Mouse (Mus musculus) heart, embryonic 11.5 days (tissue): Measurements from ENCODE around the gene Dytn. TPM values are rescaled to one million over a fixed set of nuclear protein-coding genes. Genes with fewer than 3 reads are reported as not detected.

ENCODE experiments used
- ATAC-seq: fragments of 200-750 bp; cut with Nextera tagmentation; replicated peaks from 2 replicates; pipeline ENCODE4 v1.8.0; 2017; ENCODE audit warnings: moderate library complexity; ENCODE audit not compliant: insufficient number of reproducible peaks, low FRiP score, low TSS enrichment
- H3K27ac ChIP-seq: fragments of 300-500 bp; sonication (generic); 2 replicates; pipeline ENCODE4 v1.5.1; 2014; ENCODE audit warnings: mild to moderate bottlenecking, low read depth, low read length
- H3K27me3 ChIP-seq: fragments of 300-500 bp; sonication (generic); 2 replicates; pipeline ENCODE4 v1.6.1; 2014; ENCODE audit warnings: mild to moderate bottlenecking, low read length, mixed read lengths; ENCODE audit not compliant: control insufficient read depth, insufficient read depth
- H3K36me3 ChIP-seq: fragments of 300-500 bp; sonication (generic); 2 replicates; pipeline ENCODE4 v1.6.1; 2014; ENCODE audit warnings: mild to moderate bottlenecking, low read length, moderate library complexity, mixed read lengths; ENCODE audit not compliant: control insufficient read depth, insufficient read depth
- H3K4me1 ChIP-seq: fragments of 300-500 bp; sonication (generic); 2 replicates; pipeline ENCODE4 v1.6.1; 2014; ENCODE audit warnings: low read length; ENCODE audit not compliant: control insufficient read depth, insufficient read depth
- H3K4me2 ChIP-seq: fragments of 300-500 bp; sonication (generic); 2 replicates; pipeline ENCODE4 v1.6.1; 2014; ENCODE audit warnings: mild to moderate bottlenecking, moderate library complexity
- H3K4me3 ChIP-seq: fragments of 300-500 bp; sonication (generic); 2 replicates; pipeline ENCODE4 v1.5.1; 2014; ENCODE audit warnings: low read depth, low read length
- H3K9ac ChIP-seq: fragments of 300-500 bp; sonication (generic); 2 replicates; pipeline ENCODE4 v1.6.1; 2014; ENCODE audit warnings: mild to moderate bottlenecking, low read depth, low read length, moderate library complexity
- H3K9me3 ChIP-seq: fragments of 300-500 bp; sonication (generic); replicated peaks from 2 replicates; pipeline ENCODE4 v1.6.1; 2016; ENCODE audit warnings: low read length; ENCODE audit not compliant: control insufficient read depth
- WGBS: fragments of 180-500 bp; shearing (Covaris S2); extraction: QIAGEN DNeasy Blood & Tissue Kit; methylation state at CpG from one replicate; pipeline ENCODE4 v1.1.7; 2014; ENCODE audit not compliant: insufficient replicate concordance; 5-methylcytosine and 5-hydroxymethylcytosine counted together
- polyA plus RNA-seq: library from polyadenylated mRNA; unstranded; fragments of >200 nt; fragmentation: Nextera tagmentation; extraction: Ambion mirVana; gene quantifications from 2 replicates; pipeline ENCODE4 v1.2.1, GENCODE M21; 2014

Gene Dytn
- polyA plus RNA-seq, 1 experiment from 2014 or later = not detected

DNA sequence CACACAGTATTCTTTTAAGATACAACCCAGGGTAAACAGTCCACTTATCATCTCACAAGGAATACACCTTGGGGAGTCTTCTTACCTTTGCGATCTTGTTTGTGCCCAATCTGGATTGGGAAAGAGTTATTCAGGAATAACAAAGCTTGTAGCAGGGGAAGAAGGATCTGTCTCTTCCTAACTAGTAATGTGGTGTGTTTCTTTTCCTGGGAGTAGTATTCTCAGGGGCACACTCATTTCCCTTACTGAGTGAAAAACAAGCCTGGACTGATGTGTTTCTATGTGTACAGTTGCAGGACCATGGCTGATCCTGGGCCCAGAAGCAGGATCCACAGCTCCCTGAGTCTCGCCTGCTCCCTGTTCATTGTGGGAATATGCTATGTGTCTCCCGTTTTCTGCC lies 71.1 kb downstream of the Dytn start, which contains the start of gene Gm39653:
Gene Gm39653, plus strand, starts transcription at position 301 of the 400 bp plus-strand sequence.
- whole genome bisulfite sequencing = 76% methylated on average over 3 of the region's 3 CpGs
- no peak for ATAC-seq
- Histone ChIP-seq H3K27me3 (peaks cover 4% of the 10 kb centered on the region; the same call in 1 of the 2 replicates), H3K9me3 (no peaks in the 10 kb centered on the region), H3K4me3 (no peak within 1 kb of the TSS), H3K36me3 (no peaks in the 10 kb centered on the region), H3K4me2 (no peak within 1 kb of the TSS), H3K27ac (no peak within 1 kb of the TSS), H3K9ac (no peak within 1 kb of the TSS), H3K4me1 (no peaks in the 10 kb centered on the region)

DNA sequence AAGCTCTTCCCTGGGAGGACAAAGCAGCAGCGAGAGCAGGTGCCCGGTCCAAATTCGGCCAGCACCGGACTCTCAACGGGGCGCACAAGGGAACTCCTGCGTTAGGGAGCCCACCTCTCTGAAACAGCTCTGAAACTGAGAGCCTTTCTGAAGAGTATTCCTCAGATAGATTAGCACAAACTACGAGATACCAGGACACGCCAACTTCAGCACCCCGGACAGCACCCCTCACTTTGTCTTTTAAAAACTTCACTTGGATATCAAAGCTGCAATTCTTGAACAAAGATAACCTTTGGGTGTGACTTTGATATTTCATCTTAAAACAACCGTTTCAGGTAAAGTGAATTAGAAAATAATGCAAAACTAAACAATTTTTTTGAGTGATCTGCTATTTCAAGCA lies 72.1 kb downstream of the Dytn start:
- ATAC-seq = no peak
- Histone ChIP-seq H3K4me1 (no peaks in the 10 kb centered on the region), H3K36me3 (no peaks in the 10 kb centered on the region), H3K9me3 (no peaks in the 10 kb centered on the region), H3K4me2 (no peak overlapping the region), H3K27me3 (peaks cover 4% of the 10 kb centered on the region; the same call in 1 of the 2 replicates), H3K27ac (no peak overlapping the region), H3K9ac (no peak overlapping the region), H3K4me3 (no peak overlapping the region)
- under 1% methylated on average over 11 of the region's 11 CpGs for WGBS

DNA sequence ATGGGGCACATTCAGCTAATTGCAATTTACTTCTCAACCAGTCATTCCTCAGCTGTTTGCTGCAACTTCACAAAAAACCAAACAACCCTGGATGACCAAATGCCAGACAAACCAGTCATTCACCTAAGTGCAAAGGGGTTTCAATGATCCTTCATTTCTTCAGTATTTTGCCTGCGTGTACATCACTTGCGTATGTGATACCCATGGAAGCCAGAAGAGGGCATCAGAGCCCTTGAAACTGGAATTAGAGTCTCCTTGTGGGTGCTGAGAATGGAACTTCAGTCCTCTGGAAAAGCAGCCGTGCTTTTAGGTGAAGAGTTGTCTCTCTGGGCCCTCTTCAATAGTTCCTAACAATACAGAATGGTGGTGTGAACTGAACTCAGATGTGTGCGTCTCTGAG lies 77.1 kb downstream of the Dytn start:
- Histone ChIP-seq H3K9me3 (no peaks in the 10 kb centered on the region), H3K4me2 (no peak overlapping the region), H3K27ac (no peak overlapping the region), H3K4me3 (no peak overlapping the region), H3K9ac (no peak overlapping the region), H3K36me3 (no peaks in the 10 kb centered on the region), H3K27me3 (peaks cover 4% of the 10 kb centered on the region; the same call in 1 of the 2 replicates), H3K4me1 (no peaks in the 10 kb centered on the region)
- 91% methylated on average over 4 of the region's 4 CpGs for WGBS
- no peak for ATAC-seq

DNA sequence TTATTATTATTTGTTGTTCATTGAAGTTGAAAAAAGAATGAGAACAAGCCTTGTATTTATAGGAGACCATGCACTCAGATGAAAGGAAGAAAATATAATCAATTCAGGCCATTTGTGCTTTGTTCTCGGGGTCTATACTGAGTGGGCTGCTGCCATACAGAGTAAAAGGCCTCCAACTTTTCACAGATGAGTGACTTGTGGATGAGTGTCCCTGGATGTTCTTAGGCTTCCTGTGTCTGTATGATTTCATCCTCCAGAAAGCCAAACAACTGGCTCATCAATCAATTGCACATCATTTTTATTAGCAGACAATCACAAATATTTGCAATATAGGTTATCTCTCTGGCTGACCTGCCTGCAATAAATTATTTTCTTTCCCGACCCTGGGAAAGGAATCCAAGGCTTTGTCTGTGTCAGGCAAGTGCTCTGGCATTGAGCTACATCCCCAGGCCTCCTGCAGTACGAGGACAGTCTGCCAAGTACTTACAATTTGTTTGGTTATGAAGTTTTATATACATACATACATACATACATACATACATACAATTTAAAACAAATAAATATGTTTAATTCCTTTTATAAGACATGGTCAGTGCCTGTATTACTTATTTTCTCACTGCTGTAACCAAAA lies 82.7 kb downstream of the Dytn start:
- H3K27ac ChIP-seq = no peak overlapping the region
- no peak overlapping the region for H3K4me3 ChIP-seq
- no peaks in the 10 kb centered on the region for H3K9me3 ChIP-seq
- no peaks in the 10 kb centered on the region for H3K4me1 ChIP-seq
- WGBS = 49% methylated on average over 3 of the region's 3 CpGs
- no peak overlapping the region for H3K4me2 ChIP-seq
- ATAC-seq = no peak
- H3K9ac ChIP-seq = no peak overlapping the region
- H3K36me3 ChIP-seq = no peaks in the 10 kb centered on the region
- no peaks in the 10 kb centered on the region for H3K27me3 ChIP-seq

DNA sequence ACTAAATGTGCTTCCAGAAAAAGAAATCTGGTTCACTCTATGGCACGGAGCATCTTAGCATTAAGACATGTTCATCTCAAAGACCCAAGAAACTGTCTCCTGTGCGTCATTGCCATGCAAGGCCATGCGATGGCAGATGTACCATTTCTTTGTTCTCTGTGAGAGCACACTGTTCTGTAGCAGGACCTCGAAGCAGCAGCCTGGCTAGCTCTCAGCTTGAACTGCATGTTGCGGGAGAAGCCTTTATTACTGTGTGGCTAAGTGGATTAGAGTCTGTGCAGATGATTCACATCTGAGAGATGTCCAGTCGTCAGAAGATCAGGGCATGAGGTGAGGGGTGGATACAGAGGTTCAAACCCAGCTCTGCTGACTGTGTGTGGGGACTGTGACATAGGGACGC lies 99.9 kb downstream of the Dytn start:
- no peak overlapping the region for H3K4me3 ChIP-seq
- H3K9me3 ChIP-seq = no peaks in the 10 kb centered on the region
- no peak for ATAC-seq
- no peak overlapping the region for H3K27ac ChIP-seq
- H3K9ac ChIP-seq = no peak overlapping the region
- 74% methylated on average over 7 of the region's 7 CpGs for WGBS
- H3K27me3 ChIP-seq = no peaks in the 10 kb centered on the region
- no peak overlapping the region for H3K4me2 ChIP-seq
- H3K4me1 ChIP-seq = no peaks in the 10 kb centered on the region
- no peaks in the 10 kb centered on the region for H3K36me3 ChIP-seq

DNA sequence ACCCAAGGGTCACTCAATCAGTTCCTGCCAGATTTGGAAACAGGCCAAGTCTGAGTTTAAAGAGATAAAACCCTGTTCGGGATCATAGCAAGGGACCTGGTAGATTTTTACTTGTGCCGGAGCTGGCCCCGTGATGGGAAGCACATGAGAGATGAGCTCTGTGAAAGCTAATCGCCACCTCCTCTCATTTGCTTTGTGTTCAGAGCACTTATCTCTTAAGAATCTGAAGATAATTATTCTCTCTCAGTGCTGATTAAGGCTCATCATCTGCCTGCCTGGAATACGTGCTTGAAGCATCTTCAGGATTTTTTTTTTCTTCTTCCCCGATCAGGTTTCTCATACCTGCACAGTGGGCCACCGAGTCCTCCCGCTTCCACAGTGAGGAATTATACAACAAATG lies 107.6 kb downstream of the Dytn start:
- no peaks in the 10 kb centered on the region for H3K9me3 ChIP-seq
- H3K36me3 ChIP-seq = no peaks in the 10 kb centered on the region
- H3K4me3 ChIP-seq = no peak overlapping the region
- ATAC-seq = no peak
- no peaks in the 10 kb centered on the region for H3K27me3 ChIP-seq
- 71% methylated on average over 8 of the region's 8 CpGs for WGBS
- H3K9ac ChIP-seq = no peak overlapping the region
- H3K27ac ChIP-seq = no peak overlapping the region
- no peak overlapping the region for H3K4me2 ChIP-seq
- H3K4me1 ChIP-seq = no peaks in the 10 kb centered on the region

DNA sequence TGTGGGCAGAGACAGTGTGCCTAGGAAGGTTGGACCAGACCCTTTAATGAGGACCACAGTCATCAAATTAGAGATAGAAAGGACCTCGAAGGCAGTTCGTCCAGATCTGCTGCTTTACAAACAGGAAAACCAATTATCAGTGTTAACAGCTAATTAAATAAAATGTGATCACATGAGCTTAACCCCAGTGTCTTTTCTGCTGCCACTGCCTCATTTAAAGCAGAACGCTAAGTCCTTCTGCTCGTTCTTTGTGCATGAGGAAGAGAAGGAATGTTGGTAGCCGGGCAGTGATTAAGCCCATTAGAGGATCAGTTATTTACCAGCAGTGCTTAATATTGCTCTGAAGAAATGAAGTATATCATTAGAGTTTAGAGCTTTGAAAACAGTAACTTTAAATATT lies 109.9 kb downstream of the Dytn start:
- no peak overlapping the region for H3K4me2 ChIP-seq

DNA sequence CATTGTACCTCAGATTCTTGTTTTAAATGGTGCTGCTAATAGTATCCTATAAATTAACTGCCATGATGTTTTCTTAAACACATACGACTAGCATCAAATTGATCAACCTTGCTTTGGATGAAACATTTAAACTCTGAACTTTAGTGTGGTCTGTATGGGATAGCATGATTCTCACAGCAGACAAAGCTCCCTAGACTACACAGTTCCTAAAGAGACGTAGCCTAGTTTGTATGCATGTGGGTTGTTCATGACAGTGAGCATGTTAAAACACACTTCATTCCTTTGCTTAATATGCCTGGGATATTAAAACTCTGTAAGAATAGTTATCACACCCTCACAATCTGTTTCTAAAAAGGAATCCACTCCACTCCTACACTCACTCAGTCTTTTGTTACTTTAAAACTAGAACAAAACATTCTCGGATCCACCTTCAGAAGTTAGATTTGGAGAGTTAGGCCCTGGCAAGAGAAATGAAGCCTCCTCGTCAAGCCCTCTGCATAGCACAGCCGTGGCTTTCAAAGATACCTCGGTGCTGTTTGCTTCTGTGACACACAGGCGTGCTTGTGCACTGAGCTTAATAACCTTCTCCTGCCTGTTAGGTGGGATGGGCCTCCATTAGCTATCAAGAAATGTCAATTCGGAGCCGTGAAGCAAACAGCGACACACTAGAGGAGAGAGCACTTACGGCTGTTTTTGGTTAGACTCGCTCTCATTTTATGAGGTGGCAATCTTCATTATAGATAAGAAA lies 112.7 kb downstream of the Dytn start:
- H3K4me2 ChIP-seq = no peak overlapping the region
- H3K27me3 ChIP-seq = no peaks in the 10 kb centered on the region
- no peaks in the 10 kb centered on the region for H3K9me3 ChIP-seq
- H3K4me3 ChIP-seq = no peak overlapping the region
- H3K36me3 ChIP-seq = no peaks in the 10 kb centered on the region
- no peak overlapping the region for H3K9ac ChIP-seq
- H3K27ac ChIP-seq = no peak overlapping the region
- no peaks in the 10 kb centered on the region for H3K4me1 ChIP-seq
- ATAC-seq = no peak
- 65% methylated on average over 12 of the region's 12 CpGs for WGBS

More for the DNA sequence above, 109.9 kb downstream of the Dytn start:
- no peaks in the 10 kb centered on the region for H3K4me1 ChIP-seq
- no peaks in the 10 kb centered on the region for H3K9me3 ChIP-seq
- no peak overlapping the region for H3K4me3 ChIP-seq
- no peak for ATAC-seq
- H3K27ac ChIP-seq = no peak overlapping the region
- no peaks in the 10 kb centered on the region for H3K36me3 ChIP-seq
- no peaks in the 10 kb centered on the region for H3K27me3 ChIP-seq
- H3K9ac ChIP-seq = no peak overlapping the region
- 58% methylated on average over 5 of the region's 5 CpGs for WGBS

DNA sequence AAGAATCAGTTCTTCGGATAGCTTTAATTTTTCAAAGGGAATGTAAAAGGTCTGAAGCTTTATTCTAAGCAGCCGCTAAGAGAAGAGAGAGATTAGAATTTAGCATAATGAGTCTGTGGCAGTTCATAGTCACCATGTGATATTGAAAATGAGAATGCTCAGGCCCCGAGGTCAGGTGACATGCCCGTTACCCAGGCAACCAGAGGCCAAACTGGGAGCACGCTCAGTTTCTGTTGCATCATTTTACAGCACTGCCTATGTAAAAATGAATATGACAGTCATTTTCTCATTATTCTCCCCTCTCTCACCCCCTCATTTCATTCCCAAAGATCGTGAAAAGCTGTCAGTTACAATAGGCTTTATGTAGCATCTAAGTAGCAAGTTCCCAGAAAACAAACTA lies 113.3 kb downstream of the Dytn start:
- H3K4me2 ChIP-seq = no peak overlapping the region
- no peak for ATAC-seq
- H3K4me3 ChIP-seq = no peak overlapping the region
- no peaks in the 10 kb centered on the region for H3K36me3 ChIP-seq
- no peak overlapping the region for H3K27ac ChIP-seq
- H3K4me1 ChIP-seq = no peaks in the 10 kb centered on the region
- no peak overlapping the region for H3K9ac ChIP-seq
- 76% methylated on average over 6 of the region's 6 CpGs for WGBS
- no peaks in the 10 kb centered on the region for H3K9me3 ChIP-seq
- H3K27me3 ChIP-seq = no peaks in the 10 kb centered on the region
